Mouse (Mus musculus): Measurements from ENCODE around the gene Sh3bp2. TPM values are rescaled to one million over a fixed set of nuclear protein-coding genes. Genes with fewer than 3 reads are reported as not detected.
"Not testable (repeated sequence)": the region's sequence is repeated elsewhere in the genome, so short reads cannot be mapped to it uniquely, and the experiment has no call there.

The Sh3bp2 gene
- polyA plus RNA-seq, 1 experiment from 2014 or later = 5.9 TPM

GRCm38 (mm10) chr5:34590059-34590458, 64.4 kb downstream of the Sh3bp2 start:
- 46% methylated on average over 5 of the region's 5 CpGs for WGBS
- Histone ChIP-seq H3K27ac (ENCODE audit: low read length) (no peak overlapping the region), H3K4me1 (replicated peaks; ENCODE audit: control insufficient read depth, insufficient read depth, low read length) (peaks cover 3% of the 10 kb centered on the region; the same call in 1 of the 2 replicates), H3K27me3 (ENCODE audit: control insufficient read depth, insufficient read depth, low read depth, low read length) (no peaks in the 10 kb centered on the region), H3K9ac (ENCODE audit: low read length) (no peak overlapping the region), H3K4me3 (ENCODE audit: low read length) (no peak overlapping the region), H3K4me2 (ENCODE audit: low read depth, low read length) (no peak overlapping the region), H3K9me3 (ENCODE audit: control insufficient read depth, low read length) (no peaks in the 10 kb centered on the region), H3K36me3 (ENCODE audit: control insufficient read depth, insufficient read depth, low read length) (peaks cover 5% of the 10 kb centered on the region; the same call in 1 of the 2 replicates)
- no peak for ATAC-seq (ENCODE audit: low read depth)

DNA sequence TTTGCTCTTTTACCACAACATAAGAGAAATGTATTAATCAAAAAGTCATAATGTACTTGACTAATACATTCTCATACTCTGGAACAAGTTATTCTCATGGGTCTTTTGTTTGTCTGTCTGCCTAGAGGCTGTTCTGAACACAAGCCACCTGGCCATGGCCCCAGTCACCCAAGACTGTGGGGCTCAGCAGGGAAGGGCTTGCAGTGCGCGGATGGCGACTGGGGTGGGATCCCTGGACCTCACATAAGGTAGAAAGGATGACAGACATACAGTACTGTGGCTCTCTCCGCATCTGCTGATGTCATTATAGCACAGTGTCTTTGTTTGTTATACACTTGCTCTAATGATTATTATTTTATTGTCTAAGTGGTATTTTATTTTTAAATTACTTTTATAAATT, 65.1 kb downstream of the Sh3bp2 start:
- no peaks in the 10 kb centered on the region for H3K9me3 ChIP-seq (ENCODE audit: control insufficient read depth, low read length)
- H3K4me2 ChIP-seq (ENCODE audit: low read depth, low read length) = no peak overlapping the region
- H3K27me3 ChIP-seq (ENCODE audit: control insufficient read depth, insufficient read depth, low read depth, low read length) = no peaks in the 10 kb centered on the region
- H3K9ac ChIP-seq (ENCODE audit: low read length) = no peak overlapping the region
- no peak overlapping the region for H3K27ac ChIP-seq (ENCODE audit: low read length)
- 57% methylated on average over 4 of the region's 4 CpGs for WGBS
- ATAC-seq (ENCODE audit: low read depth) = no peak
- H3K36me3 ChIP-seq (ENCODE audit: control insufficient read depth, insufficient read depth, low read length) = peaks cover 5% of the 10 kb centered on the region; the same call in 1 of the 2 replicates
- H3K4me3 ChIP-seq (ENCODE audit: low read length) = no peak overlapping the region
- peaks cover 3% of the 10 kb centered on the region; the same call in 1 of the 2 replicates for H3K4me1 ChIP-seq (replicated peaks; ENCODE audit: control insufficient read depth, insufficient read depth, low read length)

DNA sequence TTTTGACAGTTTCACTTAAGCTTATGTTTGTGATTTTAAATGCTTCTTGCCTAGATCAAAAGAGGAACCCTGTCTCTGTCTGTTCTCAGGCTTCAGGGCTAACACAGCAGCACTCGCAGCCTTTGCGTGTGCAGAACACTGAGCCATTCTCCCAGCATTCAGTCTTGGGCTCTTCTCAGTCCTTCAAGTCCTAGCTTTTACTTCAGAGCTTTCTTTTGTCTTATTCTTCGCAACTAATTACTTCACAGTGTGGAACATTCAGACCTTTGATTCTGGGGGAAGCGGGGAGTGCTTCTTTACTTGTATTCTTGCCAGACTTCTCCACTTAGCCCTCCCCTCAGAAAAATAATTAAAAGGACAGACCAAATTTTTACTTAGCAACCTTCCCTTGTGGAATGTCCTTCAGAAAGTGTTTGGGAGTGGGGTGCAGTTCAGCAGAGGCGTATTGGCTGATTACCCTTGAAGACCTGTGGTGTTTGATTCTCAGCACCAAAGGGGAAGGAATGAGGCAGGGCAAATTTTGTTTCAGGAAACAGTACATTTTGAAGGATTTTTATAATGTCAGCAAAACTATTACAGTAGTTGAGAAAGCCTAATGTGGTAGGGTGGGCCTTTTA, 65.9 kb downstream of the Sh3bp2 start:
- no peak for ATAC-seq (ENCODE audit: low read depth)
- 71% methylated on average over 5 of the region's 5 CpGs for WGBS
- Histone ChIP-seq H3K9me3 (ENCODE audit: control insufficient read depth, low read length) (no peaks in the 10 kb centered on the region), H3K27me3 (ENCODE audit: control insufficient read depth, insufficient read depth, low read depth, low read length) (no peaks in the 10 kb centered on the region), H3K36me3 (ENCODE audit: control insufficient read depth, insufficient read depth, low read length) (peaks cover 2% of the 10 kb centered on the region; the same call in 1 of the 2 replicates), H3K27ac (ENCODE audit: low read length) (0 out of 2 replicates have a peak overlapping the region, but pooled peaks have one; percentile 31), H3K4me3 (ENCODE audit: low read length) (no peak overlapping the region), H3K4me1 (replicated peaks; ENCODE audit: control insufficient read depth, insufficient read depth, low read length) (peaks cover 3% of the 10 kb centered on the region; the same call in 1 of the 2 replicates), H3K4me2 (ENCODE audit: low read depth, low read length) (no peak overlapping the region), H3K9ac (ENCODE audit: low read length) (no peak overlapping the region)

GRCm38 (mm10) chr5:34592224-34592623, 66.6 kb downstream of the Sh3bp2 start:
- WGBS = 86% methylated on average over 5 of the region's 5 CpGs
- H3K27ac ChIP-seq (ENCODE audit: low read length); H3K36me3 ChIP-seq (ENCODE audit: control insufficient read depth, insufficient read depth, low read length); H3K4me2 ChIP-seq (ENCODE audit: low read depth, low read length); H3K4me1 ChIP-seq (replicated peaks; ENCODE audit: control insufficient read depth, insufficient read depth, low read length); ATAC-seq (ENCODE audit: low read depth); H3K9me3 ChIP-seq (ENCODE audit: control insufficient read depth, low read length); H3K4me3 ChIP-seq (ENCODE audit: low read length); H3K27me3 ChIP-seq (ENCODE audit: control insufficient read depth, insufficient read depth, low read depth, low read length); H3K9ac ChIP-seq (ENCODE audit: low read length): not testable (repeated sequence)

- no peaks in the 10 kb centered on the region for H3K27me3 ChIP-seq (ENCODE audit: control insufficient read depth, insufficient read depth, low read depth, low read length)
- no peak overlapping the region for H3K27ac ChIP-seq (ENCODE audit: low read length)
- no peak overlapping the region for H3K9ac ChIP-seq (ENCODE audit: low read length)
- peaks cover 2% of the 10 kb centered on the region; the same call in 1 of the 2 replicates for H3K36me3 ChIP-seq (ENCODE audit: control insufficient read depth, insufficient read depth, low read length)
- H3K4me1 ChIP-seq (replicated peaks; ENCODE audit: control insufficient read depth, insufficient read depth, low read length) = peaks cover 3% of the 10 kb centered on the region; the same call in 1 of the 2 replicates
- ATAC-seq (ENCODE audit: low read depth) = no peak
- no peak overlapping the region for H3K4me2 ChIP-seq (ENCODE audit: low read depth, low read length)
- H3K9me3 ChIP-seq (ENCODE audit: control insufficient read depth, low read length) = no peaks in the 10 kb centered on the region
- no peak overlapping the region for H3K4me3 ChIP-seq (ENCODE audit: low read length)
- 89% methylated on average over 6 of the region's 6 CpGs for whole genome bisulfite sequencing
Measured at GRCm38 (mm10) chr5:34592666-34593065, 67.0 kb downstream of the Sh3bp2 start.

GRCm38 (mm10) chr5:34593202-34593727, 67.6 kb downstream of the Sh3bp2 start:
- 94% methylated on average over 9 of the region's 9 CpGs for WGBS

GRCm38 (mm10) chr5:34604576-34604975, 78.9 kb downstream of the Sh3bp2 start:
- Histone ChIP-seq H3K27ac (ENCODE audit: low read length) (no peak overlapping the region), H3K27me3 (ENCODE audit: control insufficient read depth, insufficient read depth, low read depth, low read length) (no peaks in the 10 kb centered on the region), H3K4me2 (ENCODE audit: low read depth, low read length) (no peak overlapping the region), H3K9me3 (ENCODE audit: control insufficient read depth, low read length) (no peaks in the 10 kb centered on the region), H3K9ac (ENCODE audit: low read length) (no peak overlapping the region), H3K36me3 (ENCODE audit: control insufficient read depth, insufficient read depth, low read length) (peaks cover 27% of the 10 kb centered on the region), H3K4me3 (ENCODE audit: low read length) (no peak overlapping the region), H3K4me1 (replicated peaks; ENCODE audit: control insufficient read depth, insufficient read depth, low read length) (no peaks in the 10 kb centered on the region)
- 83% methylated on average over 5 of the region's 5 CpGs for WGBS
- ATAC-seq (ENCODE audit: low read depth) = no peak

More at GRCm38 (mm10) chr5:34593202-34593727, 67.6 kb downstream of the Sh3bp2 start:
- H3K27me3 ChIP-seq (ENCODE audit: control insufficient read depth, insufficient read depth, low read depth, low read length) = no peaks in the 10 kb centered on the region
- H3K4me1 ChIP-seq (replicated peaks; ENCODE audit: control insufficient read depth, insufficient read depth, low read length) = peaks cover 3% of the 10 kb centered on the region; the same call in 1 of the 2 replicates
- ATAC-seq (ENCODE audit: low read depth) = no peak
- H3K9me3 ChIP-seq (ENCODE audit: control insufficient read depth, low read length) = no peaks in the 10 kb centered on the region
- peaks cover 2% of the 10 kb centered on the region; the same call in 1 of the 2 replicates for H3K36me3 ChIP-seq (ENCODE audit: control insufficient read depth, insufficient read depth, low read length)
- H3K27ac ChIP-seq (ENCODE audit: low read length) = no peak overlapping the region
- no peak overlapping the region for H3K4me3 ChIP-seq (ENCODE audit: low read length)
- no peak overlapping the region for H3K4me2 ChIP-seq (ENCODE audit: low read depth, low read length)
- no peak overlapping the region for H3K9ac ChIP-seq (ENCODE audit: low read length)

DNA sequence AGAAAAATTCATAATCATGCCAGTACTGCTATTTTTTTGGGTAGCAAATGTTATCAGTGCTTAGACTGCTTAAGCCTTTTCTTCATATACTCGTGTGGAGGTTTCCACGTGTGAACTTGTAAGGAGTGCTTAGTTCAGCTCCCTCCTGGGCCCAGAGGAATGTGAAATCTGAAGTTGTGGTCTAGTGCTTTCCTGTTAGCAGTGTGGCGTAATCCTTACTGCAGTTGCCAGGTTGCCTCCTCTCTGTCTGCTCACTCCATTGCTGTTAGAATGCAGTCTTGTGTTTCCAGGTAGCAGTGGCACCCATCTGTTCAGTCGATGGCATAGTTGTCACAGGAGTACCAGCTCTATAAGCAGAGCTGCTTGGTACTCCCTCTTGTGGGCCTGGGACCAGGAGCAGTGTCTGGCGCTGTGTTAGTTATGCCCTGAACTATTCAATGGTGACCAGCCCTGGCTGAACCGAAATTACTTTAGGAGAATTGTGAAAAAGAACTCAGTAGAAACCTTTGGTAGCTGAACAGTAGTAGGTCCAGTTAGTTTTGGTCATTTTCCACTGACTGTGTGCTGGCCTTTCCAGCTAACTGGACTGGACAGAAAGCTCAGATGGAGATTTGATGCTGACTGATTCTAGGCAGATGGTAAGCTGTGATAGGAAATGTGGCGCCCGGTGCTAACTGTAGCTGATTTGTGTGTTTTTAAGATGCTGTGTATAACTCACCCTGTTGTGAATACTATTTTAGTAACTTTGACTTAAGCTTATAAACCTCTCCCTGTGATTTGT, 81.7 kb downstream of the Sh3bp2 start:
- 81% methylated on average over 8 of the region's 8 CpGs for WGBS
- no peak overlapping the region for H3K4me3 ChIP-seq (ENCODE audit: low read length)
- no peak for ATAC-seq (ENCODE audit: low read depth)
- H3K36me3 ChIP-seq (ENCODE audit: control insufficient read depth, insufficient read depth, low read length) = peaks cover 44% of the 10 kb centered on the region
- H3K9ac ChIP-seq (ENCODE audit: low read length) = no peak overlapping the region
- no peak overlapping the region for H3K4me2 ChIP-seq (ENCODE audit: low read depth, low read length)
- no peaks in the 10 kb centered on the region for H3K4me1 ChIP-seq (replicated peaks; ENCODE audit: control insufficient read depth, insufficient read depth, low read length)
- H3K9me3 ChIP-seq (ENCODE audit: control insufficient read depth, low read length) = no peaks in the 10 kb centered on the region
- no peaks in the 10 kb centered on the region for H3K27me3 ChIP-seq (ENCODE audit: control insufficient read depth, insufficient read depth, low read depth, low read length)
- H3K27ac ChIP-seq (ENCODE audit: low read length) = no peak overlapping the region

- peaks cover 44% of the 10 kb centered on the region for H3K36me3 ChIP-seq (ENCODE audit: control insufficient read depth, insufficient read depth, low read length)
- H3K9ac ChIP-seq (ENCODE audit: low read length) = no peak overlapping the region
- H3K4me2 ChIP-seq (ENCODE audit: low read depth, low read length) = no peak overlapping the region
- no peaks in the 10 kb centered on the region for H3K27me3 ChIP-seq (ENCODE audit: control insufficient read depth, insufficient read depth, low read depth, low read length)
- H3K9me3 ChIP-seq (ENCODE audit: control insufficient read depth, low read length) = no peaks in the 10 kb centered on the region
- WGBS = 77% methylated on average over 3 of the region's 3 CpGs
- no peak overlapping the region for H3K27ac ChIP-seq (ENCODE audit: low read length)
- no peak for ATAC-seq (ENCODE audit: low read depth)
- H3K4me1 ChIP-seq (replicated peaks; ENCODE audit: control insufficient read depth, insufficient read depth, low read length) = no peaks in the 10 kb centered on the region
- H3K4me3 ChIP-seq (ENCODE audit: low read length) = no peak overlapping the region
Measured at GRCm38 (mm10) chr5:34608226-34608625, 82.6 kb downstream of the Sh3bp2 start.

Measured in lung, embryonic 16.5 days (tissue).